Mouse (Mus musculus) embryo, embryonic 9.5 days (tissue): Measurements from ENCODE around the gene Etv1.
"Not testable (repeated sequence)": the region's sequence is repeated elsewhere in the genome, so short reads cannot be mapped to it uniquely, and the experiment has no call there.

Source experiments
- DNase-seq: peaks from one replicate; pipeline ENCODE4 v3.0.0-alpha.2; 2017; ENCODE audit errors: extremely low spot score

The Etv1 gene

GRCm38 (mm10) chr12:38818320-38818719 is 39.1 kb downstream of the Etv1 start:
- no peak for DNase-seq

- DNase-seq, result no peak
These were observed 41.5 kb downstream of the Etv1 start for GRCm38 (mm10) chr12:38820642-38821041.

- DNase-seq, result no peak
These were observed 45.2 kb downstream of the Etv1 start for GRCm38 (mm10) chr12:38824405-38824804.

GRCm38 (mm10) chr12:38832981-38833380 is 53.8 kb downstream of the Etv1 start:
- no peak for DNase-seq

- DNase-seq, result no peak
These were observed 55.4 kb downstream of the Etv1 start for GRCm38 (mm10) chr12:38834581-38834980.

- DNase-seq, result not testable (repeated sequence)
These were observed 55.8 kb downstream of the Etv1 start for GRCm38 (mm10) chr12:38834986-38835385.

GRCm38 (mm10) chr12:38843801-38844295 is 64.7 kb downstream of the Etv1 start:
- peak; percentile 54 for DNase-seq

GRCm38 (mm10) chr12:38847500-38848261 is 68.5 kb downstream of the Etv1 start:
- no peak for DNase-seq

- no peak for DNase-seq
These were observed 70.8 kb downstream of the Etv1 start for GRCm38 (mm10) chr12:38849994-38850393.

GRCm38 (mm10) chr12:38854274-38854673 is 75.1 kb downstream of the Etv1 start:
- DNase-seq, result peak; percentile 4

- no peak for DNase-seq
These were observed 75.6 kb downstream of the Etv1 start for GRCm38 (mm10) chr12:38854751-38855150.

GRCm38 (mm10) chr12:38859675-38860074 is 80.5 kb downstream of the Etv1 start:
- no peak for DNase-seq

- no peak for DNase-seq
These were observed 81.3 kb downstream of the Etv1 start for GRCm38 (mm10) chr12:38860168-38861115.

GRCm38 (mm10) chr12:38863395-38863794 is 84.2 kb downstream of the Etv1 start:
- no peak for DNase-seq

GRCm38 (mm10) chr12:38863982-38864828 is 85.0 kb downstream of the Etv1 start:
- DNase-seq, result no peak

- no peak for DNase-seq
These were observed 95.4 kb downstream of the Etv1 start for GRCm38 (mm10) chr12:38874470-38874995.

GRCm38 (mm10) chr12:38904516-38904915 is 125.3 kb downstream of the Etv1 start:
- no peak for DNase-seq

- no peak for DNase-seq
These were observed 127.1 kb downstream of the Etv1 start for GRCm38 (mm10) chr12:38906314-38906713.

GRCm38 (mm10) chr12:38906812-38907211 is 127.6 kb downstream of the Etv1 start:
- peak; percentile 6 for DNase-seq

- no peak for DNase-seq
These were observed 129.8 kb downstream of the Etv1 start for GRCm38 (mm10) chr12:38908947-38909346.
